Mouse (Mus musculus) kidney, postnatal 25 days (tissue): Measurements from ENCODE around the gene Kcnip1.

Experiments used
- DNase-seq, 2 experiments: peaks; one replicate each; pipeline ENCODE4 v3.0.0; 2021; ENCODE audit warnings: mixed read lengths in 2 of 2

The Kcnip1 gene

DNA sequence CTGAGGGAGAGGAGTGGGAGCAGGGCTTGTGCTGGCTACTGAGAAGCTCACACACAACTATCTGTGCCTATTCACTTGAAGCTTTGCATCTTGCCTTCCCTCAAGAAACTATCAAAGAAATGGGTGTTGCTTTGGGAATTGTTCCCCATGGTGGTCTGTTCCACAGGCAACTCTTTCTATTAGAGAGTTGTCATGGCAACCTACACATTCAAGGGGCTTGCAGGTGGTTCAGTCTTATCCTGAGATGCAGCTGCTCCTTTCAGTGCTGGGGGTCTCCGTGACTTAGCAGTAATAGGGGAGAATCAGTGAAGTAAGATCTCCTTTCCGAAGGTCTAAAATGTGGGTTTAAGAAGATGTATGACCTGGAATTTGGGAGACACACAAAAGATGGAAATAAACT, 102.6 kb downstream of the Kcnip1 start:
- no peak for DNase-seq

DNA sequence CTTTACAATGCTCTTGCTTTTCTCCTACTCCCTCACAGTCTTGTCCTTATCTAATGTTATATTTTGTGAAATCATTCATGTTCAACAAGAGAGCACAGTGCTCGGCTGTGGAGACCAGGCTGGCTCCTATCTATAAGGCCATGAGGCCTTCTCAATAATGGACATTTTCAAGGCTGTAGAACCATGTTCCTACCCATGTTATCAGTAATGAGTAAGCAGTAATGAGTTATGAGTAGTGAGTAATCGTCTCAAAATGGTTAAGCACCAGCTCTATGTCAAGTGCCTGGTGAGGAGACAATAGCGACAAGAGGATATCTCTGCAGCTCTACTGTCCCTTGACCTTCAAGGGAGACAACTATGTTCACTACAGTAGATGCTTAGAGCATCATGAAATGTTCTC, 105.3 kb downstream of the Kcnip1 start:
- DNase-seq: no peak

GRCm38 (mm10) chr11:33885981-33886380, 107.0 kb downstream of the Kcnip1 start:
- no peak for DNase-seq

DNA sequence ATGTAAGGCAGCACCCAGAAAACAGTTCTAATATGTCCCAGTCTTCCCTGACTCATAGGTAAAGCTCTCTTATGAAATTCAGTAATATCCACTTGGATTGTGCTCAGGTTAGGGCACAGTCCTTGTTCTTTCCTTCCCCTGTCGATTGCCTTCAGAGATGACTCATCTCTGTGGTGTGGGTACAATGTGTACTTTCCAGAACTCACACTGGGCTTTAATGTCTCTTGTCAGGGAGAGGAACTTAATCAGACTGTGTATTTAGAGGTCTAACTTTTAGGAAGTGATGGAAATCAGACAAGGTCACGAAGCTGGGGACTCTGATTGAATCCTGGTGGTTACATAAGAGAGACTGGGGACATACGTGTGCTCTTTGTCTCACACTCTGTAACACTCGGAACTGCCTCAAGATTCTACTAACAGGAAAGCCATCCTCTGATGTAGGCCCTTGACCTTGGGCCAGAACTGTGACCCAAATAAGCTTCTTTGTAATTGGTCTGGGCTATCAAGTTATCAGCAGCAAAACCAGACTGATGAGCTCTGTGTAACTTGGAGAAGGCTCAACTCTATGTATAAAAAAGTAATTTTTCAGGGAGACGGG, 110.1 kb downstream of the Kcnip1 start:
- no peak for DNase-seq

GRCm38 (mm10) chr11:33874925-33875324, 118.0 kb downstream of the Kcnip1 start:
- DNase-seq: no peak

DNA sequence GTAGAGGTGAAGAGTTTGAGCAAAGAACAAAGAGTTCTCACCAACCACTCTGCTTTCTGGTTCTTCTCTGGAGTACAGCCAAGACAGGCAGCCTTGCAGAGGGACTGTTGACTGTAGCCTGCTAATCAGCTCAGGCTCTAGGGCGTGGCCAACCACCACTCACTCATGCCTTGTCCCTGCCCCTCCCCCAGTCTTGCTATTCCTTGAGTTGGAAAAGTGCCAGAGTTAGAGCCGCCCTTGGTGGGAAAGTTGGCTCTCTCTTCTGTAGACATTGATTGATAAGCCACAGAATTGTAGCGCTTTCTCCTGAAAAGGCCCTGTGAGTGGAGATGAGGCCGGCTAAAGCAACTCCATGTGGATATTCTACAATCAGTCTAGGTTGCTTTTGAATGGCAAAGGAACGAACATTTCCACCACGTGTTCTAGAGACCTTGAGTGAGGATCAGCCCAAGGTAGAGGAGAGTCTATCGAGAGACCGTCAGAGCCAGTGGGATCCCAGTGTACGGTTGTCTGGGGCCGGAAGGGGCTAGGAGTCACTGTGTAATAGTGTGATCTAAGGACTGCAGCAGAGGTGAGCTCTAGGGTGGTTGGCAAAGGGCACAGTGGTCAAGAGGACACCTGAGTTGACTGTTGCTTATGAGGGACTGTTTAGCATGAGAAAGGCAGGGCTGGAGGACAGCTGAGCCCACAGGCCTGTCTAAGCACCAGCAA, 119.7 kb downstream of the Kcnip1 start:
- peak; percentile 8 to 48 for DNase-seq

- DNase-seq: no peak
These were observed 120.3 kb downstream of the Kcnip1 start for GRCm38 (mm10) chr11:33872716-33873048.

GRCm38 (mm10) chr11:33871998-33872715, 120.8 kb downstream of the Kcnip1 start:
- peak; percentile 54 to 57 for DNase-seq

DNA sequence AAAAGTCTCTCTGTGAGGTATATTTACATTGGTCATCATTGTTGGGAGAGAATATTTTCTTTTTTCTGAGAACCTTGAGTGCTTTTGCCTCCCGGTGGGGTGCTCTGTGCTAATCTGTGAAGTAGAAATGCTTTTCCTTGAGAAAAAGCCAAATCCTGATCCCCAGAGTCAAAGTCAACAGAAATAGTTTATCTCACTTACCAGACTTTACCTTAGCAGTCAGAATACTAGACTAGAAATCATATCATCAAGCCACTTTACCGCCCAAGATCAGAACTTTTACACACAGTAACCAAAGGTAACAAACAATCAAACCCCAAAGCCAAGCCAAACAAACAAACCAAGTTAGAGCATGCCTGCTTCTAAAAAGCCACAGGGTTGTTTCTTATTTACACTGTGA, 122.7 kb downstream of the Kcnip1 start:
- no peak for DNase-seq

DNA sequence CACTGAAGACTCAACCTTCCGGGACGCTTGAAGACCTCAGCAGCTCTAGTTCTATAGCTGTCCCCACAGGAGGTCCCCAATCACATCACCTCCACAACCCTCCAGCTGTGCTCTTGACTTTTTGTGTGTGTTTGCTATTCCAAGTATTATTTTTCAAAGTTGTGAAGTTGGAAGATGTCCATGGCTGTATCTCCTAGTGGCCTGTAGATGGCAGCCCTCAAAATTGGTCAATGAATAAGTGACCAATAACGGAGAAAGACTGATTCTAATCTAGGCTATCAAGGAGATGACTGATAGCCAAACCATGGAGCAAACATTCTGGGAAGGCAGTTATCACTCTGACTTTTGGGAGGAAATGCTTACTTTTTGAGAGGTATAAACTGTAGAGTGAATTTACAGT, 123.4 kb downstream of the Kcnip1 start:
- no peak for DNase-seq

DNA sequence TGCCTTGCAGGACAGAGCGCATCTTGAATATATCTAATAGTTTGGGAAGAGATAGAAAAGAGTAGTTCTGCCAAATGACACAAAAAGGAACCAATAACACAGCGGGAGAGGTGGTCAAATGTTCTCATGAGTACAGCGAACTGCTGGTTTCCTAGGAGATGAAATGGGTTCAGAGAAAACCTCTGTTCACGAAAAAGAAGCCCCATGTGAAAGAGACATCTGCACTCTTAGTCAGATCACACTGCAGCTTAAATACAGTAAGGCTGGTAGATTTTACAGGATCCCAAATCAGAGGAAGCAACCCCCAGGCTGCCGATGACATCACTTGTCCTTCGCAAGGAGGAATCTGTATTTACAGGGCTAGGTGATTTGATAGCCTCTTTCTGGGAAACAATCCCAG, 126.2 kb downstream of the Kcnip1 start:
- no peak for DNase-seq

DNA sequence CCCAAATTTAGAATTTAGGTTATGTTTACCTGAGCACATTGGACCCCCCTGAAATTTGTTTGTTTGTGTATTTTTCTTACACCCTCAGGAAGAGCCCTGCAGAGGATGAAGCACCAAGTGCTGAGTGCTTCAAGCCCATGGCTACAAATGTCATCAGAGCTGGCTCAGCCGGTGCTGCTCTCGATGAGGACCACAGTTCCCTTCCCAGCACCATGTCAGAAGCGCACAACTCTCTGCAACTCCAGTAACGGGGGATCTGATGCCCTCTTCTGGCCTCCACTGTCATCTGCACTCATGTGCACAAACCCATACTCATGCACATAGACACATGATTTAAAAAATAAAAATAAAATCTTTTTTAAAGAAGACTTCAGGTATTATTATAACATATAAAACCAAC, 128.7 kb downstream of the Kcnip1 start:
- no peak for DNase-seq

DNA sequence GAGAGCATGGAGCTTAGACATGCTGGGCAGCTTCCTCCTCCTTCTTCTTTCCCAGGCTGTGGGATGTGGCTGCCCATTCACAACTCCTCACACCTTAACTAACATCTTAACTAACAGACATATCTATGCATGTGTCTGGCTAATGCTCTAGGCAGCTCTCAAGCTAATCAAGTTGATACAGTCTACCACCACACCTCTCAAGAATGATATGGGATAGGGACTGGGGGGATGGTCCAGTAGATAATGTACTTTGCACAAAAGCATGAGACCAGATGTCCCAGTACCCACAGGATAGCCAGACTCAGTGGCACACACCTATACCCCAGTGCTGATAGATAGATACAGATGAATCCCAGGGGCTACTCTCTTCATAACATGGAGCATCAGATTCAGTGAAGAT, 131.1 kb downstream of the Kcnip1 start:
- DNase-seq: no peak

- no peak for DNase-seq
These were observed 131.9 kb downstream of the Kcnip1 start for GRCm38 (mm10) chr11:33860905-33861582.

GRCm38 (mm10) chr11:33849614-33850013, 143.3 kb downstream of the Kcnip1 start:
- peak; percentile 16 to 39 for DNase-seq

DNA sequence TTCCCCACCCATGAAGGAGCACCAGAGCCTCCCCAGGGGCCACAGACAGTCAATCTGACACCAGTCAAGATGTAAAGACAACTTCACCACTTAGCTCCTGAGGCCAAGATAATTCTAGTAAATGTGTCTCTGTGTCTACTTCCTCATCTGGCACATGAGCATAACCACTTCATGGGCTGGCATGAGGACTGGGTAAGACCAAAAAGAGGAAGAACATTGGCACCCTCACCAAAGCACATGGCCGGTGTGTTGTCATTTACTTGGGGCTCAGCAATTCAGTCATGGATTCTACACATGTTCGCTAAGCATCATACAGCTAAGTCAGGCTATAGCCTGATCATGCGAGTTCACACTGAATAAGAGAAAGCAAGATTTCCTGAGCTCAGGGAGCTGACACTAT, 144.3 kb downstream of the Kcnip1 start:
- no peak for DNase-seq

DNA sequence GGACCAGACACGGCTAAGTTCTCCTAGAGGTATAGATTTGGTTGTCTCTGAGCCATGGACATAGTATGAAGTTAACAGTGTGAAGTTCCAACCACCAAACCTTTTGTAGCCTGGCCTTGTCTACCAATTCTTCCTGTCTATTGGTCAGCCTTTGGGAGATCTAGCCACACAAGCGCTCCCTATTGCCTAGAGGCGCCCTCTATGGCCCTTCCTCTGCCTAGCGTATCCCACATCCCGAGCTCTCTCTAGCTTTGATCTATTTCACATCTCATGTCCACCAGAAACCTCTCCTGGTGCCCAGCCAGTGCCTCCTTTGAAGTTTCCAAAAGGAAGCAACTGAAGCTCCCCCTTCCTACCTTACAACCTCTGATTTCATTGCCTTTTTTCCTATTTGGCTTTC, 147.0 kb downstream of the Kcnip1 start:
- no peak for DNase-seq

DNA sequence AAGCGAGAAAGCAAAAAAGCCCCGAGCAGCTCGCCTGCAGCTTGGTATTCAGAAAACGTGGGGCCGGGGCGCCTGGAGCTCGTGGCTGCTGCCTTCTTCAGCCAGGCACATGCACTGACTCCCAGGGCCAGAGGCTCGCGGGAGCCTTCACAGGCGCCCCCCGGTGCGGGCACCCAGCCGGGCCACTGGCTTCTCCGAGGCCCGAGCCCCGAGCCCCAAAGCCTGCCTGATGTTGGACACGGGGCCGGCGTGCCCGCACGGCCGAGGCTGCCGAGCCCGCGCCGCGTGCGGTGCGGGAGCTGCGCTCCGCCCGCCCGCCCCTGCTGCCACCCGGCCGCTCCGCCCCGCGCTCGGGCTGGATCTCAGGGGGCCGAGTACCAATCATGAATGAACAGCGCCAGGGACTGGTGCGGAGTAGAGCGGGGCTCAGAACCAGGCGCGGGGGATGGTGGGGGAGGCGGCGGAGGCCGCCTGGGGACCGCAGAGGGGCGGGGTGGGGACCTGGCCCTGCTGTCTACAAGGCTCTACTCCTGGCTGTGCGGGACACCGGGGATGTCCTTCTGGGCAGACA, 149.6 kb downstream of the Kcnip1 start:
- DNase-seq: no peak

- no peak for DNase-seq
These were observed 153.9 kb downstream of the Kcnip1 start for GRCm38 (mm10) chr11:33839049-33839448.

DNA sequence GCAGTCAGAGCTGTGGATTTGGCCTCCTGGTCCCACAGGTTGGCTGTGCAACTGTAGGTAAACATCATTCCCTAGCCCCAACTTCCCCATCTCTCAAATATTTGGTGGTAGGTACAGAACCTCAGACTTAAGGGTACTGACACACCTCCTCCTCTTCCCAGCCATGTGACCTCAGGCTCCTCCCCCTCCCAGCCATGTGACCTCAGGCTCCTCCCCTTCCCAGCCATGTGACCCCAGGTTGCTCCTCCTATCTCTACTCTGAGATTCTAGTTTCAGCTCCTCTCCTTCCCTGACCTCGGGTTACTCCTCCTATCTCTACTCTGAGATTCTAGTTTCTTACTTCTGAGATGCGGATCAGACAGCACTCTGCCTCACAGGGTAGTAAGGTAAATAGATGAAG, 163.2 kb downstream of the Kcnip1 start:
- DNase-seq: no peak

DNA sequence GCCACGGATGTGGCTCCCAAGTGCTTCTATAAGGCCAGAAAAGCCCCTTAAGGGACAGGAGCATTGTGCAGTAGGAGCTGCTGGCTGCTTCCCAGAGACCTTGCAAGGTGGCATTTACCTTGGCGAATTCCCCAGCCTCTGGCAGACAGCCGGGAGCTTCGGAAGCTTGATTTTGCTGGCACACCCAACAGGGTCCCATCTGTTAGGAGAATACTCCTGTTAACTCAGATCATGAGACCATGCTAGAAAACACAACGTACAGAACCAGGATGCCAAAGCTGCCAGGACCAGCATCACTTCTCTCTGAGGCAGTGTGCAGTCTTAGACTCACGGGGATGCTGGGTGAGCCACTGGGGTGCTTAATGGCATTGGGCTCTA, 165.1 kb downstream of the Kcnip1 start:
- no peak for DNase-seq

DNA sequence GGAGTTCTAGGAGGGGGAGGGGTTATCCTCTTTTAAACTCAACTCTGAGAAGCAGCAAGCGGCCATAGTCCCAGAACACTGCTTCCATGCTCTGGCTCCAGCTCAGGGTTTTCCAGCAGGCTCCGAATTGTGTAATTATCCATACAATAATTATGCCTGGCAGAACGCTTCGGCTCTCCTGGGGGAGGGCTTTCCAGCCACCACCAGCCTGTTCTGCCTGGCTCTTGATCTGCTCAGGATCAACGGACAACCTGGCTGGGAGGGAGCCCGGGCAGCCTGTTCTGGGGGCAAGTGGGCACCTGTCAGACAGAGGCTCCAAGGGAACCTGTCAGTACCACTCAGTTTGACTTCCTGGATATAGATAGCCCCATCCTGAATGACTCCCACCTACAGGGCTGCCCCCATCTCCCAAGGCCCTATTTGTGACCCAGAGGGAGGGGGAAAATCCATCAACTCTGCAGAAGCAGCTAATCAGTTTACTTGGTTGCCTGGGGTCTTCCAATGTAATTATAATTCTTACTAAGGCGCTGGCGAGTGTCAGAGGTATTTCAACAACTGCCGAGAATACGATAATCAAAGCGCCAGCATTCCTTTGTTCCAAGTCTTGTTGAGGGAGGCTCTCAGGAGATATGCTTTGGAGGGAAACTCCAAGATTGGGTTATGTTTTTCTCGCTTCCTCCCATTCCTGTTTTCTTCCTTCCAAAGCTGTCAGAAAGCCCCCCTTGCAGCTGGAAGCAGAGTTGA, 165.7 kb downstream of the Kcnip1 start:
- peak in 1 of 2 experiments; percentile 41 for DNase-seq

DNA sequence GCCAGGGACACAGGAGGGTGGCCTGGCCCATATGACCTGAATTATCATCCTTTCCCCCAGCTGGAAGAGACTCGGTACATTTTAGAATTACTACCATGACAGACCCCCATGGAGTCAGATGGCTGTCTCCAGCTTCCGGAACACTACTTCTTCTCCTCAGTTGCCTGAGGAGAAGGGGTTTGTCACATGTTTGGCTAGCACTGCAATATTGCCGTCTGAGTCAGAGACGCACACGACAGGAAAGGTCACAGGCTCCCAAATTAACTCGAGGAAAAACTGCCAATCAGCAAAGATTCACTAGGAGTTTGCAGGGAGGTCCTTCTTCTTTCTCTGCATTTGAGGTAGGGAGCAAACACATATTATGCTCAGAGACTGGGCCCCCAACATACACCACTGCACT, 168.2 kb downstream of the Kcnip1 start:
- no peak for DNase-seq
